Mouse (Mus musculus): ENCODE results near the gene Myoz1. TPM values are rescaled to one million over a fixed set of nuclear protein-coding genes. Genes with fewer than 3 reads are reported as not detected.

Gene Myoz1
- polyA plus RNA-seq, 1 experiment from 2014 or later = not detected

DNA sequence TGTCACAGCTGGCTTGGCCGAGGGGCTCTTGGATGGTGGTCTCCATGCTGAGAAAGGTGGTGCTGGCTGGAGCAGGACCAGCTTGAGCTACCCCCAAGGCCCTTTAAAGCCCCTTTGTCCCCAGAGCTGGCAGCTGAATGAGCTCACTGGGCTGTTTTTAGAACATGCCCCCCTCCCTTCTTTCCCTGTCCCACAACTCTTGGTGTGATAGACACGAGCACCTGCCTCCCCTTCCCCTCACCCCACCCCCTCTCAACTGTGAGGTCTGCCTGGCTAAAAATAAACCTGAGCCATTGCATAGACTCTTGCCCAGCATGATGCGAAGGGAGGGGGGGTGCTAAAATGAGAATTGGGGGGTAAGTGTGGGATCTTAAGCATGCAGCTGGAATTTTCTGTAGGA lies 8.1 kb upstream of the Myoz1 start:
- peaks cover 54% of the 10 kb centered on the region for H3K27me3 ChIP-seq
- H3K4me2 ChIP-seq = no peak overlapping the region

GRCm38 (mm10) chr14:20663601-20664000 lies 7.3 kb upstream of the Myoz1 start:
- Histone ChIP-seq H3K9ac (no peak overlapping the region), H3K27ac (no peak overlapping the region), H3K4me2 (no peak overlapping the region), H3K4me3 (replicated peaks) (no peak overlapping the region), H3K36me3 (replicated peaks) (no peaks in the 10 kb centered on the region), H3K4me1 (peaks cover 13% of the 10 kb centered on the region), H3K9me3 (no peaks in the 10 kb centered on the region), H3K27me3 (peaks cover 48% of the 10 kb centered on the region)
- WGBS = 82% methylated on average over 2 of the region's 2 CpGs
- ATAC-seq (ENCODE audit: low FRiP score) = no peak

More for the DNA sequence above, 8.1 kb upstream of the Myoz1 start:
- H3K4me3 ChIP-seq (replicated peaks) = no peak overlapping the region
- H3K27ac ChIP-seq = no peak overlapping the region
- H3K4me1 ChIP-seq = peaks cover 13% of the 10 kb centered on the region
- 25% methylated on average over 3 of the region's 3 CpGs for WGBS
- ATAC-seq (ENCODE audit: low FRiP score) = no peak
- H3K9me3 ChIP-seq = no peaks in the 10 kb centered on the region
- no peaks in the 10 kb centered on the region for H3K36me3 ChIP-seq (replicated peaks)
- no peak overlapping the region for H3K9ac ChIP-seq

DNA sequence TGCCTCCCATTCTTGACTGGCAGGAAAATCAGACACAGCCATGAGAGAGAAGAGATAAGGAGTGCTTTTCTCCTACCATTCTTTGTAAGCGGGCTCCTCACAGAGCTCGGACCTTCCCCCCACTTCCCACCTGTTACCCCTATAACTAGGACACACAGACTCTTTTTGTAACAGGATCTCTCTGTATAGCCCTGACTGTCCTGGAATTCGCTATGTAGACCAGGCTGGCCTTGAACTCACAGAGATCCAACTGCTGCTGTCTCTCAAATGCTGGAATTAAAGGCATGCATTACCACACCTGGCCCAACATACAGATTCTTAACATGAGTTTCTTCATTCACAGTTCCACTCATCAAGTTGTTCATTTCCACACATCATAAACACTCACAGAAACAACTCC lies 6.4 kb upstream of the Myoz1 start:
- peaks cover 40% of the 10 kb centered on the region for H3K27me3 ChIP-seq
- no peak overlapping the region for H3K4me3 ChIP-seq (replicated peaks)
- 87% methylated on average over 3 of the region's 3 CpGs for WGBS
- peaks cover 13% of the 10 kb centered on the region for H3K4me1 ChIP-seq
- no peak overlapping the region for H3K9ac ChIP-seq
- no peaks in the 10 kb centered on the region for H3K36me3 ChIP-seq (replicated peaks)
- H3K4me2 ChIP-seq = no peak overlapping the region
- no peaks in the 10 kb centered on the region for H3K9me3 ChIP-seq
- H3K27ac ChIP-seq = no peak overlapping the region
- no peak for ATAC-seq (ENCODE audit: low FRiP score)

- H3K4me3 ChIP-seq (replicated peaks) = peak overlapping the region; percentile 55
- no peaks in the 10 kb centered on the region for H3K9me3 ChIP-seq
- 12% methylated on average over 19 of the region's 19 CpGs for WGBS
- no peaks in the 10 kb centered on the region for H3K36me3 ChIP-seq (replicated peaks)
- peak; percentile 51 for ATAC-seq (ENCODE audit: low FRiP score)
- peak overlapping the region; percentile 73 for H3K9ac ChIP-seq
- H3K27me3 ChIP-seq = peaks cover 35% of the 10 kb centered on the region
- H3K4me1 ChIP-seq = peaks cover 13% of the 10 kb centered on the region
- H3K27ac ChIP-seq = peak overlapping the region; percentile 76
- H3K4me2 ChIP-seq = peak overlapping the region; percentile 87
These were observed 5.5 kb upstream of the Myoz1 start for GRCm38 (mm10) chr14:20661661-20662331.

GRCm38 (mm10) chr14:20660827-20661660 lies 4.7 kb upstream of the Myoz1 start:
- Histone ChIP-seq H3K9me3 (no peaks in the 10 kb centered on the region), H3K9ac (peak overlapping the region; percentile 73), H3K27ac (peak overlapping the region; percentile 76), H3K4me1 (peaks cover 13% of the 10 kb centered on the region), H3K4me2 (peak overlapping the region; percentile 87), H3K36me3 (replicated peaks) (no peaks in the 10 kb centered on the region), H3K27me3 (peaks cover 35% of the 10 kb centered on the region), H3K4me3 (replicated peaks) (peak overlapping the region; percentile 55)
- 2% methylated on average over 52 of the region's 52 CpGs for WGBS
- ATAC-seq (ENCODE audit: low FRiP score) = peak; percentile 90

DNA sequence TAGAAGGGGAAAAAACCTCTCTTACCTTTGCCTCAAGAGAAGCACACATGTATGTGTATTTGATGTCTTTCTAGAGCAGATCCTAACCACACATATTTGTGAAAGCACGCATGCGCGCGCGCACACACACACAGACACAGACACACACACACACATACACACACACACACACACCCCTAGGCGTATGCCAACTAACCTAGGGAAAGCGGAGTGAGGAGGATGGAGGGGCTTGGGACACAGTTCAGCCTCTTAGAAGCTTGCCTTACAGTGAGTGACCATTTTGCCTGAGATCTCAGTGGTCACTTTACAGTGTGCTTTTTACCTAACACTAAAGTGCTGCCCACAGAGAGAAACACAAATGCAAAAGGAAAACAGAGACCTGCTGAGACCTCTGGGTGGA lies 3.3 kb upstream of the Myoz1 start:
- WGBS = 94% methylated on average over 7 of the region's 7 CpGs
- Histone ChIP-seq H3K27me3 (peaks cover 29% of the 10 kb centered on the region), H3K36me3 (replicated peaks) (no peaks in the 10 kb centered on the region), H3K9ac (no peak overlapping the region), H3K4me1 (peaks cover 13% of the 10 kb centered on the region), H3K27ac (no peak overlapping the region), H3K4me3 (replicated peaks) (no peak overlapping the region), H3K4me2 (no peak overlapping the region), H3K9me3 (no peaks in the 10 kb centered on the region)
- no peak for ATAC-seq (ENCODE audit: low FRiP score)

GRCm38 (mm10) chr14:20658902-20659301 lies 2.6 kb upstream of the Myoz1 start:
- no peak for ATAC-seq (ENCODE audit: low FRiP score)
- Histone ChIP-seq H3K9me3 (no peaks in the 10 kb centered on the region), H3K27me3 (peaks cover 29% of the 10 kb centered on the region), H3K27ac (no peak overlapping the region), H3K9ac (no peak overlapping the region), H3K4me2 (no peak overlapping the region), H3K4me3 (replicated peaks) (no peak overlapping the region), H3K4me1 (peaks cover 13% of the 10 kb centered on the region), H3K36me3 (replicated peaks) (no peaks in the 10 kb centered on the region)
- 85% methylated on average over 6 of the region's 6 CpGs for WGBS

DNA sequence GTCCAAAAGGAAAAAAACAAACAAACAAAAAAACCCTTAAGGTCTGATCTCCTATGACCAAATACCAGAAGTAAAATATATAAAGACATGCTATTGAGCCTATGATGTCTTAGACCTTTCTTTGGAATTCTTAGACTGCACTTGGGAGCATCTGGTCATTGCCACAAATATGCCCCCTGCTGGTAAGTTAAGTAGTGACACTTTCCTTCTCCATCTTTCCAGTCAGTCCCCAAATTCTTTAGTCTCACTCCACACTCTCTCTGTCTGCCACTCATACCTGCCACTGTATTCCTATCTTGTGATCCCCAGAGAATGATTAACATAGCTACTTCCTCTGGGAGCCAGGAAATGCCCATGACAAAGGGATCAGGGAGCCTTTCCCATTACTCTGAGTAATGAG lies 2.0 kb upstream of the Myoz1 start:
- ATAC-seq (ENCODE audit: low FRiP score) = no peak
- Histone ChIP-seq H3K27ac (no peak overlapping the region), H3K4me3 (replicated peaks) (no peak overlapping the region), H3K27me3 (peaks cover 24% of the 10 kb centered on the region), H3K36me3 (replicated peaks) (no peaks in the 10 kb centered on the region), H3K4me1 (peaks cover 13% of the 10 kb centered on the region), H3K9ac (no peak overlapping the region), H3K4me2 (no peak overlapping the region), H3K9me3 (no peaks in the 10 kb centered on the region)

DNA sequence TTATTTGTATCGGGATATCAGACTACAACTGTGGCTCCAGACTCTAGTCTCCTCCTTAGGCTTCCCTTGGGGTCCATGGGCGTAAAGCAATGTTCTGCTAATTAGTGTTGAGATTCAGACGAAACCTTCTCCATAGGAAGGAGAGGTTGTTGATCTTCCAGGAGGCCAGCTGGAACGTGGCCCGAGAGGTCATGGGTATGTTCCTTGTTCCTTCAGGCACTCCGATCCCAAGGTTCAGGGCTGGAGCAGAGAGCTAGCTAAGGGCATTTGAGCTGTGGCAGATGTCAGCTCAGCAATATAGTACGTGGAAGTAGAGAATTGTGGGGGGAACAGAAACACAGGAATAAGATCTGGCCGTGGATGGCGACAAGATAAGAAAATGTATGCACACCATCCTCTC lies 609 bp downstream of the Myoz1 start:
- H3K4me1 ChIP-seq = no peaks in the 10 kb centered on the region
- H3K27ac ChIP-seq = no peak overlapping the region
- H3K9me3 ChIP-seq = no peaks in the 10 kb centered on the region
- H3K9ac ChIP-seq = no peak overlapping the region
- no peak overlapping the region for H3K4me2 ChIP-seq
- 80% methylated on average over 9 of the region's 9 CpGs for WGBS
- no peak overlapping the region for H3K4me3 ChIP-seq (replicated peaks)
- peaks cover 9% of the 10 kb centered on the region; the same call in 1 of the 2 replicates for H3K27me3 ChIP-seq
- H3K36me3 ChIP-seq (replicated peaks) = no peaks in the 10 kb centered on the region
- no peak for ATAC-seq (ENCODE audit: low FRiP score)

DNA sequence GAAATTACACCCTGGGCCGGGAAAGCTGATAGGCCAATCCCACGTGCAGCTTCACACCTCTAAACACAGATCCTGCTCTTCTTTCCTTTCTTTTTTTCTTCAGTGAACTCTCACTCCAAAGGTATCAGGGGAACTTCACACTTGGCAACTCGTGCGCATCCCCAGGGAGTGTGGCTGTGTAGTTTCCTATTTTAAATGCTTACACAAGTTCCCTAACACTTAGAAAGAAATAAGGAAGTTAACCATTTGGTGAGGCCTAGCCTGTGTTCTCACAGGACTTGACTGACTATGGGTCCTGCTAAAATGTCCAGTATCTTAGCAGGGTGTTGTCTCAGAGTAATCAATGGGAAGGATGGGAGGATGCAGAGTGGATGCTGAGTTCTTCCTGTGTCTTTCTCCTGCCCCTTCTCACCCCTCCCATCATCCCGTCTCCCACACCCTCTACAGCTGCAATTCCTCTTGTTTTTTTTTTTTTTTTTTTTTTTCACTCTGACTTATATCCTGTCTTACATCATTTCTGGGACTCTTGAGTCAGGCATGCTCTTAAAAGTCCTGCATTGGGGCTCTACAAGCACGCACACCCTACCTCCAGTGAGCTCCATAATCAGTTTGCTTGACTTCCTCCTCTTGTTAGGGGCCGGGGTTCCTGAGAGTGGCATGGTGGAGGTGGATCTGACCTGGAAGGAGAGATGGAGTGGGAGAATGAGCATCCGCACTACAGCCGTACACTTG lies 1.5 kb downstream of the Myoz1 start:
- 82% methylated on average over 9 of the region's 9 CpGs for WGBS
- Histone ChIP-seq H3K9ac (no peak overlapping the region), H3K27me3 (peaks cover 9% of the 10 kb centered on the region; the same call in 1 of the 2 replicates), H3K27ac (no peak overlapping the region), H3K4me1 (no peaks in the 10 kb centered on the region), H3K36me3 (replicated peaks) (no peaks in the 10 kb centered on the region), H3K9me3 (no peaks in the 10 kb centered on the region), H3K4me3 (replicated peaks) (no peak overlapping the region), H3K4me2 (no peak overlapping the region)
- ATAC-seq (ENCODE audit: low FRiP score) = no peak

- H3K4me3 ChIP-seq (replicated peaks) = no peak overlapping the region
- 0 out of 2 replicates have a peak, but pooled peaks cover 5% of the 10 kb centered on the region for H3K27me3 ChIP-seq
- no peaks in the 10 kb centered on the region for H3K9me3 ChIP-seq
- H3K4me1 ChIP-seq = no peaks in the 10 kb centered on the region
- no peak overlapping the region for H3K9ac ChIP-seq
- WGBS = 74% methylated on average over 4 of the region's 4 CpGs
- no peak overlapping the region for H3K27ac ChIP-seq
- H3K4me2 ChIP-seq = no peak overlapping the region
- no peak for ATAC-seq (ENCODE audit: low FRiP score)
- no peaks in the 10 kb centered on the region for H3K36me3 ChIP-seq (replicated peaks)
These were observed 4.6 kb downstream of the Myoz1 start for GRCm38 (mm10) chr14:20651722-20652256.

GRCm38 (mm10) chr14:20651000-20651399 lies 5.3 kb downstream of the Myoz1 start:
- WGBS = 62% methylated on average over 2 of the region's 2 CpGs
- no peak overlapping the region for H3K9ac ChIP-seq
- no peaks in the 10 kb centered on the region for H3K27me3 ChIP-seq
- H3K36me3 ChIP-seq (replicated peaks) = no peaks in the 10 kb centered on the region
- ATAC-seq (ENCODE audit: low FRiP score) = no peak
- H3K4me2 ChIP-seq = no peak overlapping the region
- no peaks in the 10 kb centered on the region for H3K4me1 ChIP-seq
- H3K4me3 ChIP-seq (replicated peaks) = no peak overlapping the region
- no peak overlapping the region for H3K27ac ChIP-seq
- H3K9me3 ChIP-seq = no peaks in the 10 kb centered on the region
